Mouse (Mus musculus): ENCODE results near the gene Bloc1s1.

- TF ChIP-seq CTCF (IDR thresholded peaks at IDR 0.05; ENCODE audit: low read depth, low read length) (no peak), POLR2A (IDR thresholded peaks at IDR 0.05; ENCODE audit: insufficient read depth, low read length) (no peak), EP300 (IDR thresholded peaks at IDR 0.05; ENCODE audit: insufficient read depth, low read depth, low read length) (no peak)
Measured at GRCm38 (mm10) chr10:128958340-128958739, 34.5 kb upstream of the Bloc1s1 start.
